Mouse (Mus musculus) small intestine, adult 2 months (tissue): ENCODE measurements around the gene Pcgf2.

Source experiments
- CTCF ChIP-seq: fragments of 200-500 bp; IDR thresholded peaks from 2 replicates; pipeline ENCODE4 v1.5.1; 2012; ENCODE audit warnings: low read depth, mild to moderate bottlenecking, control low read depth, inconsistent platforms, low read length, moderate library complexity, mixed read lengths; ENCODE audit not compliant: insufficient replicate concordance, insufficient read length; ENCODE audit errors: extremely low read depth
- POLR2A ChIP-seq: fragments of 200-500 bp; IDR thresholded peaks from 2 replicates; pipeline ENCODE4 v1.6.1; 2012; ENCODE audit warnings: low read depth, mild to moderate bottlenecking, control low read depth, inconsistent platforms, low read length, moderate library complexity

DNA sequence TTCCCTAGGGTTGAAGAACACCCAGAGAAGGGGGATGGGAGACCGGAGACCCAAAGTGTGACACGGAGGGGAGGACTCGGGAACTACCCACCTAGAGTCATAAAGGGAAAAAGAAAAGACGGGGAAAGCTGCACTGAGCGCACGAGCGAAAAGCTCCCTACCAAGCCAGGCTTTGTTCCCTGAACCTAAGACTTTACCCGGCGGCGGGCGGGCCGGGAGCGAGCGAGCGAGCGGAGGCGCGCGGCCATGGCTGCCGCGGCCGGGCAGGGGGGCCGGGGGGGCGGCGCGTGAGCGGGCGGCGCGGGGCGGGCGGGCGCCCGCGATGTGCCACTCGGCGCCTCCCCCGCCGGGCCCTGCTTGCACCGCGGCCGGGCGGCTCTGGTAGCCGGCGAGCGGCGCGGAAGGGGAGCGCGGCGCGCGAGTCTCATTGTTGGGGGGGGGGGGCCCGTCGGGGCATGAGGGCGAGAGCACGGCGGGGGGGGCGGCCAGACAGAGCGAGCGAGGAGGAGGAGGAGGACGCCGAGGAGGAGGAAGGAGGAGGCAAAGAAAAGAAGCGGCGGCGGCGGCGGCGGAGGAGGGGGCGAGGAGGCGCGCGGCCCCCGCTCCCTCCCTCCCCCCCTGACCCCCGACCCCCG is 37.3 kb downstream of the Pcgf2 start, which contains the start of gene Mllt6:
- TF ChIP-seq POLR2A, result peak; percentile 54; the same call in 1 of the 2 replicates
- TF ChIP-seq CTCF, result no peak
